Mouse (Mus musculus): ENCODE data around the gene Yjefn3.

Yjefn3 gene

GRCm38 (mm10) chr8:69880841-69881240 is 21.7 kb downstream of the Yjefn3 start:
- DNase-seq (ENCODE audit: inconsistent ontology term) = no peak

GRCm38 (mm10) chr8:69879678-69880077 is 22.8 kb downstream of the Yjefn3 start:
- no peak for DNase-seq (ENCODE audit: inconsistent ontology term)

GRCm38 (mm10) chr8:69877992-69878391 is 24.5 kb downstream of the Yjefn3 start:
- DNase-seq (ENCODE audit: inconsistent ontology term) = no peak

- DNase-seq (ENCODE audit: inconsistent ontology term) = no peak
Observed at GRCm38 (mm10) chr8:69877396-69877795, 25.1 kb downstream of the Yjefn3 start.

- no peak for DNase-seq (ENCODE audit: inconsistent ontology term)
Observed at GRCm38 (mm10) chr8:69876967-69877366, 25.5 kb downstream of the Yjefn3 start.

- peak; percentile 75 for DNase-seq (ENCODE audit: inconsistent ontology term)
Observed at GRCm38 (mm10) chr8:69876097-69876496, 26.4 kb downstream of the Yjefn3 start.

GRCm38 (mm10) chr8:69874654-69875053 is 27.9 kb downstream of the Yjefn3 start:
- DNase-seq (ENCODE audit: inconsistent ontology term) = peak; percentile 85

GRCm38 (mm10) chr8:69874155-69874554 is 28.4 kb downstream of the Yjefn3 start:
- peak; percentile 36 for DNase-seq (ENCODE audit: inconsistent ontology term)

GRCm38 (mm10) chr8:69870907-69871306 is 31.6 kb downstream of the Yjefn3 start:
- no peak for DNase-seq (ENCODE audit: inconsistent ontology term)

GRCm38 (mm10) chr8:69870003-69870765 is 32.3 kb downstream of the Yjefn3 start:
- no peak for DNase-seq (ENCODE audit: inconsistent ontology term)

GRCm38 (mm10) chr8:69867696-69868326 is 34.7 kb downstream of the Yjefn3 start:
- DNase-seq (ENCODE audit: inconsistent ontology term) = peak; percentile 34

- no peak for DNase-seq (ENCODE audit: inconsistent ontology term)
Observed at GRCm38 (mm10) chr8:69864180-69864579, 38.3 kb downstream of the Yjefn3 start.

GRCm38 (mm10) chr8:69863387-69864020 is 39.0 kb downstream of the Yjefn3 start:
- DNase-seq (ENCODE audit: inconsistent ontology term) = no peak

GRCm38 (mm10) chr8:69861251-69861650 is 41.3 kb downstream of the Yjefn3 start:
- DNase-seq (ENCODE audit: inconsistent ontology term) = no peak

GRCm38 (mm10) chr8:69860807-69861206 is 41.7 kb downstream of the Yjefn3 start:
- DNase-seq (ENCODE audit: inconsistent ontology term) = no peak

- DNase-seq (ENCODE audit: inconsistent ontology term) = no peak
Observed at GRCm38 (mm10) chr8:69853869-69854268, 48.6 kb downstream of the Yjefn3 start.

- DNase-seq (ENCODE audit: inconsistent ontology term) = no peak
Observed at GRCm38 (mm10) chr8:69850926-69851506, 51.5 kb downstream of the Yjefn3 start.

GRCm38 (mm10) chr8:69849899-69850298 is 52.6 kb downstream of the Yjefn3 start:
- no peak for DNase-seq (ENCODE audit: inconsistent ontology term)

- peak; percentile 78 for DNase-seq (ENCODE audit: inconsistent ontology term)
Observed at GRCm38 (mm10) chr8:69848951-69849350, 53.6 kb downstream of the Yjefn3 start.

GRCm38 (mm10) chr8:69847167-69848065 is 55.1 kb downstream of the Yjefn3 start:
- no peak for DNase-seq (ENCODE audit: inconsistent ontology term)
